Mouse (Mus musculus): ENCODE results near the gene Baz1b. TPM values are rescaled to one million over a fixed set of nuclear protein-coding genes. Genes with fewer than 3 reads are reported as not detected.

Baz1b gene
- total and polyA plus RNA-seq, 2 experiments from 2014 or later, result 11.9 to 30.0 TPM

DNA sequence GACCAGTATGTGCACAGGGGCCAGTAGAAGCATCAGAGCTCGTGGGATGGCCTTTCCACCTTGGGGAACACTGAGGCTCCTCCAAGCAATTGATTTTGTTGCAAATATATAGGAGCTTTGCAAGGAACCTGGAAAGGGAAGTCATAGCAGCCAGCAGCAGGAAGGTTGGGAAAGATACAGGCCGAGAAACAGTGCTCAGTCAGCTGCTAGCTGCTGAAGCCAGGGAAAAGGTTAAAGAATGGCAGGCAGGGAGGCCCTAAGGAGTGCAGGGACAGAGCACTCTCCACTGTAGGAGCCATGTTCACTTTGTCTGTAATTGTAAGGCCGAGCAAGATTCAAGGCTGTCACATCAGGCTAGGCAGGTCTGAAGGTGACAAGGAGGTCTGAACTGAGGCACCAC is 8.5 kb upstream of the Baz1b start:
- ATAC-seq (ENCODE audit: insufficient read depth, low read depth) (no peak), DNase-seq (ENCODE audit: low spot score) (no peak)
- WGBS, result 63% methylated on average over 3 of the region's 3 CpGs
- Histone ChIP-seq H3K9me3 (replicated peaks; ENCODE audit: control insufficient read depth, low read length) (no peaks in the 10 kb centered on the region), H3K36me3 (replicated peaks; ENCODE audit: control insufficient read depth, insufficient read depth, low read length) (peaks cover 88% of the 10 kb centered on the region), H3K9ac (replicated peaks; ENCODE audit: low read depth, low read length) (no peak overlapping the region), H3K27me3 (ENCODE audit: control insufficient read depth, insufficient read depth, low read length) (no peaks in the 10 kb centered on the region), H3K27ac (ENCODE audit: low read depth) (no peak overlapping the region), H3K4me2 (ENCODE audit: low read depth, low read length) (no peak overlapping the region), H3K4me1 (ENCODE audit: control insufficient read depth, insufficient read depth) (no peaks in the 10 kb centered on the region), H3K4me3 (ENCODE audit: low read depth, low read length) (no peak overlapping the region)
- no peak for TF ChIP-seq EP300 (IDR thresholded peaks at IDR 0.05; ENCODE audit: low read depth)
- no peak for TF ChIP-seq CTCF (IDR thresholded peaks at IDR 0.05; ENCODE audit: low read depth)

DNA sequence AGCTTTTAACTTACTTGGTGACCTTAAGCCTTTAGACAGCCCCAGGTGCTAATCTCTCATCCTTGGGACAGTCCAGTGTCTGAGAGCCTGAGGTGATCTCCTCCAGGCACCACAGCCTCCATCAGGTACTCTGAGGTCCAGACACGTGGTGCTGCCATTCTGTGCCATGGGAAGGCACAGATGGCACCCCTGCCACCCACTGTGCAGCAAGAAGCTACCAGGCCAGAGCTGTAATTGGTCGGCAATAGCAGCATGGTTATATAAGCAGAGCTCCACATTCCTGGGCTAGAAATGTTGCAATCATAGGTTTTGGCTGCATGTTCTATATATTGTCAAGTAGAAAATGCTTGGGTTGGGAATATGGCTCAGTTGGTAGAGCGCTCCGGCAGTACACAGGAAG is 8.1 kb upstream of the Baz1b start:
- Histone ChIP-seq H3K4me3 (ENCODE audit: low read depth, low read length) (no peak overlapping the region), H3K4me2 (ENCODE audit: low read depth, low read length) (no peak overlapping the region), H3K9me3 (replicated peaks; ENCODE audit: control insufficient read depth, low read length) (no peaks in the 10 kb centered on the region), H3K27me3 (ENCODE audit: control insufficient read depth, insufficient read depth, low read length) (no peaks in the 10 kb centered on the region), H3K27ac (ENCODE audit: low read depth) (no peak overlapping the region), H3K9ac (replicated peaks; ENCODE audit: low read depth, low read length) (no peak overlapping the region), H3K4me1 (ENCODE audit: control insufficient read depth, insufficient read depth) (no peaks in the 10 kb centered on the region), H3K36me3 (replicated peaks; ENCODE audit: control insufficient read depth, insufficient read depth, low read length) (peaks cover 85% of the 10 kb centered on the region)
- DNase-seq (ENCODE audit: low spot score) (no peak), ATAC-seq (ENCODE audit: insufficient read depth, low read depth) (no peak; the same call in 1 of the 2 replicates)
- 89% methylated on average over 4 of the region's 4 CpGs for WGBS
- TF ChIP-seq EP300 (IDR thresholded peaks at IDR 0.05; ENCODE audit: low read depth) (no peak), CTCF (IDR thresholded peaks at IDR 0.05; ENCODE audit: low read depth) (no peak)

DNA sequence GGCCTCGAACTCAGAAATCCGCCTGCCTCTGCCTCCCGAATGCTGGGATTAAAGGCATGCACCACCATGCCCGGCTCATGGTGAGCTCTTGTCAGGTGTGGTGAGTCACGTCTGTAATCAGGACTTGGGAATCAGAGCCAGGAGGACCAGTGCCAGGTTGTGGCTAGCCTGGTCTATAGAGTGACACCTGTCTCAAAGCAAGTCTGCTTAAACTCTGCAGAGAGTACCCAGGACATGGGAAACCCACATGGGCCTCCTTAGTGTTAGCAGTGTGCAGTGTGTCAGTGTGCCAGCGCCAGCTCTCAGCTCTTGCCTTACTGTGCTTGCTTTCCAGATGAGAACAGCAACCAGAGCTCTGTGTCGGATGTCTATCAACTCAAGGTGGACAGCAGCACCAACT is 7.4 kb upstream of the Baz1b start:
- Histone ChIP-seq H3K36me3 (replicated peaks; ENCODE audit: control insufficient read depth, insufficient read depth, low read length) (peaks cover 78% of the 10 kb centered on the region), H3K4me2 (ENCODE audit: low read depth, low read length) (no peak overlapping the region), H3K4me3 (ENCODE audit: low read depth, low read length) (no peak overlapping the region), H3K9me3 (replicated peaks; ENCODE audit: control insufficient read depth, low read length) (peaks cover 2% of the 10 kb centered on the region; the same call in 1 of the 2 replicates), H3K4me1 (ENCODE audit: control insufficient read depth, insufficient read depth) (no peaks in the 10 kb centered on the region), H3K27ac (ENCODE audit: low read depth) (no peak overlapping the region), H3K9ac (replicated peaks; ENCODE audit: low read depth, low read length) (no peak overlapping the region), H3K27me3 (ENCODE audit: control insufficient read depth, insufficient read depth, low read length) (no peaks in the 10 kb centered on the region)
- no peak for ATAC-seq (ENCODE audit: insufficient read depth, low read depth)
- TF ChIP-seq CTCF (IDR thresholded peaks at IDR 0.05; ENCODE audit: low read depth) (no peak), EP300 (IDR thresholded peaks at IDR 0.05; ENCODE audit: low read depth) (no peak)
- 81% methylated on average over 5 of the region's 7 CpGs for WGBS
- no peak for DNase-seq (ENCODE audit: low spot score)

DNA sequence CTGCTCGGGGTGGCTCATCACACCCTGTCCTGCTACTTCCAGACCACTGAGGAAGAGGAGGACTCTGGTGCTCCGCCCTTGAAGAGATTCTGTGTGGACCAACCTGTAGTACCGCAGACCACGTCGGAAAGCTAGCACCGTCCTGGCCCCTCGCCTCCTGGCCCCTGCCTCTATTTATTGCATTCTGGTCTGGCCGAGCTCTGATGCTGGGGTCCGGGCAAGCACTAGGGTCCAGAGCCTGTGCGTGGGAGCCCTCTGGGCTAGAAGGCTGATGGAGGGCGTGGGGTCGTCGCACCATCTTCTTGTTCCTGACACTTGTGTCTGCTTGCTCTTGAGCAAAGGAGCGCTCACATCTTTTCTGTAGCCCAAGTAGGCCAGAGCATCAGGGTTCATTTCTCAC is 6.3 kb upstream of the Baz1b start:
- ATAC-seq (ENCODE audit: insufficient read depth, low read depth), result no peak
- H3K4me1 ChIP-seq (ENCODE audit: control insufficient read depth, insufficient read depth), result 0 out of 2 replicates have a peak, but pooled peaks cover under 1% of the 10 kb centered on the region
- TF ChIP-seq EP300 (IDR thresholded peaks at IDR 0.05; ENCODE audit: low read depth) (no peak), CTCF (IDR thresholded peaks at IDR 0.05; ENCODE audit: low read depth) (no peak)
- no peak overlapping the region for H3K4me3 ChIP-seq (ENCODE audit: low read depth, low read length)
- H3K27me3 ChIP-seq (ENCODE audit: control insufficient read depth, insufficient read depth, low read length), result no peaks in the 10 kb centered on the region
- H3K9ac ChIP-seq (replicated peaks; ENCODE audit: low read depth, low read length), result no peak overlapping the region
- no peak overlapping the region for H3K27ac ChIP-seq (ENCODE audit: low read depth)
- 94% methylated on average over 14 of the region's 14 CpGs for WGBS
- no peak overlapping the region for H3K4me2 ChIP-seq (ENCODE audit: low read depth, low read length)
- DNase-seq (ENCODE audit: low spot score), result no peak
- peaks cover 69% of the 10 kb centered on the region for H3K36me3 ChIP-seq (replicated peaks; ENCODE audit: control insufficient read depth, insufficient read depth, low read length)
- peaks cover 3% of the 10 kb centered on the region; the same call in 1 of the 2 replicates for H3K9me3 ChIP-seq (replicated peaks; ENCODE audit: control insufficient read depth, low read length)

DNA sequence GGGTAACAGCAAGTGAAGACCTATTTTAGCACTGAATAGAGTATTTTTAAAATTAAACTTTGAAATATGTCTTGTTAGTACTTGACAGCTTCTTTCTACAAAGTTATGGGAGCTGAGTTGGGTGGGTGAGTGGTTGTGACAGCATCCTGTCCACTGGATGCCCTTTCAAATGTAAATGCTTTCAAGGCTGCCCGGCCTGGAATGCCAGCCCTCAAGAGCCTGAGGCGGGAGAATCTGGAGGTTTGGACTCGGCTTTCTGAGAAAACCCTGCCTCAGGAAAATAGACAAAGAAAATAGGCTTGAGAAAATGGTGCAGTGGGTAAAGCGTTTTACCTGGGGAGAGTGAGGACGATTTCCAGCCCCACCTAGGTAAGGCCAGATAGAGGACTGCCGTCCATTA is 5.3 kb upstream of the Baz1b start:
- Histone ChIP-seq H3K27ac (ENCODE audit: low read depth) (no peak overlapping the region), H3K4me1 (ENCODE audit: control insufficient read depth, insufficient read depth) (peaks cover 8% of the 10 kb centered on the region; the same call in 1 of the 2 replicates), H3K4me2 (ENCODE audit: low read depth, low read length) (no peak overlapping the region), H3K9me3 (replicated peaks; ENCODE audit: control insufficient read depth, low read length) (peaks cover 3% of the 10 kb centered on the region; the same call in 1 of the 2 replicates), H3K4me3 (ENCODE audit: low read depth, low read length) (no peak overlapping the region), H3K27me3 (ENCODE audit: control insufficient read depth, insufficient read depth, low read length) (no peaks in the 10 kb centered on the region), H3K36me3 (replicated peaks; ENCODE audit: control insufficient read depth, insufficient read depth, low read length) (peaks cover 62% of the 10 kb centered on the region), H3K9ac (replicated peaks; ENCODE audit: low read depth, low read length) (no peak overlapping the region)
- 81% methylated on average over 6 of the region's 6 CpGs for WGBS
- ATAC-seq (ENCODE audit: insufficient read depth, low read depth), result no peak
- no peak for DNase-seq (ENCODE audit: low spot score)
- TF ChIP-seq EP300 (IDR thresholded peaks at IDR 0.05; ENCODE audit: low read depth) (no peak), CTCF (IDR thresholded peaks at IDR 0.05; ENCODE audit: low read depth) (no peak)
